Mouse (Mus musculus) hindbrain, embryonic 15.5 days (tissue): ENCODE results near the gene Olfr507. TPM values are rescaled to one million over a fixed set of nuclear protein-coding genes. Genes with fewer than 3 reads are reported as not detected.
"Not testable (repeated sequence)": the region's sequence is repeated elsewhere in the genome, so short reads cannot be mapped to it uniquely, and the experiment has no call there.

ENCODE experiments used
- ATAC-seq: fragments of 200-750 bp; cut with Nextera tagmentation; 2 replicates; pipeline ENCODE4 v1.8.0; 2017; ENCODE audit warnings: low read depth, moderate number of reproducible peaks, moderate TSS enrichment; ENCODE audit not compliant: low FRiP score
- H3K27ac ChIP-seq: fragments of 300-500 bp; sonication (generic); replicated peaks from 2 replicates; pipeline ENCODE4 v1.5.1; 2015; ENCODE audit warnings: mild to moderate bottlenecking, inconsistent platforms
- H3K27me3 ChIP-seq: fragments of 300-500 bp; sonication (generic); 2 replicates; pipeline ENCODE4 v1.6.1; 2015; ENCODE audit warnings: control low read depth, inconsistent platforms
- H3K36me3 ChIP-seq: fragments of 300-500 bp; sonication (generic); 2 replicates; pipeline ENCODE4 v1.6.1; 2015; ENCODE audit warnings: control low read depth, inconsistent platforms
- H3K4me1 ChIP-seq: fragments of 300-500 bp; sonication (generic); replicated peaks from 2 replicates; pipeline ENCODE4 v1.6.1; 2015; ENCODE audit warnings: control low read depth, inconsistent platforms
- H3K4me2 ChIP-seq: fragments of 300-500 bp; sonication (generic); 2 replicates; pipeline ENCODE4 v1.6.1; 2015; ENCODE audit warnings: moderate library complexity, mild to moderate bottlenecking, inconsistent platforms
- H3K4me3 ChIP-seq: fragments of 300-500 bp; sonication (generic); 2 replicates; pipeline ENCODE4 v1.5.1; 2015; ENCODE audit warnings: mild to moderate bottlenecking, inconsistent platforms
- H3K9ac ChIP-seq: fragments of 300-500 bp; sonication (generic); 2 replicates; pipeline ENCODE4 v1.6.1; 2015; ENCODE audit warnings: inconsistent platforms
- H3K9me3 ChIP-seq: fragments of 300-500 bp; sonication (generic); 2 replicates; pipeline ENCODE4 v1.6.1; 2016; ENCODE audit warnings: control low read depth, inconsistent platforms
- WGBS: fragments of 180-500 bp; shearing (Covaris S2); methylation state at CpG from one replicate; pipeline ENCODE4 v1.1.7; 2015; 5-methylcytosine and 5-hydroxymethylcytosine counted together
- polyA plus RNA-seq: library from polyadenylated mRNA; unstranded; fragments of >200 nt; fragmentation: Nextera tagmentation; extraction: Ambion mirVana; gene quantifications from 2 replicates; pipeline ENCODE4 v1.2.1, GENCODE M21; 2015

Olfr507 gene
- polyA plus RNA-seq, result not detected in 2 replicates

DNA sequence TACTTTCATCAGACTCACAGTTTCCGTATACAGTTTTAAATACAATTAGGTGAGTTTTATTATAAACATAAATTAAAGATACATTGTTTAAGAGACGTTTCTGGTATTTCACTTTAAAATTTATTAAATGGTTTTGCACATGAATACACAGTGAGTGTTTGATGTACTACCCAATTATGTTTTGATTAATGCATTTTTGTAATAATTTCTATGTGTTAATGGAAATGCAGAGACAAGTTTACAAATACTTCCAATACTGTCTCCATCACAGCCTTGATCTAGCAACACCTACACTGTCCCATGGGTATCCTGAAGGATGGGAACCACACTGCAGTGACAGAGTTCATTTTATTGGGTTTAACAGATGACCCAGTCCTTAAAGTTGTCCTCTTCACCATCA lies at the start of gene Olfr507:
Olfr507 (plus strand) TSS at position 301 of the 400 bp plus-strand sequence.
- 77% methylated on average over 2 of the region's 2 CpGs for WGBS
- H3K9ac ChIP-seq, result no peak within 1 kb of the TSS
- no peaks in the 10 kb centered on the region for H3K36me3 ChIP-seq
- no peak for ATAC-seq
- no peaks in the 10 kb centered on the region for H3K9me3 ChIP-seq
- H3K27me3 ChIP-seq, result no peaks in the 10 kb centered on the region
- no peaks in the 10 kb centered on the region for H3K4me1 ChIP-seq
- no peak within 1 kb of the TSS for H3K4me3 ChIP-seq
- H3K4me2 ChIP-seq, result no peak within 1 kb of the TSS
- H3K27ac ChIP-seq, result no peak within 1 kb of the TSS

GRCm38 (mm10) chr7:108589797-108590196 lies 31.8 kb upstream of the Olfr507 start:
- ATAC-seq, result no peak
- no peak overlapping the region for H3K27ac ChIP-seq

GRCm38 (mm10) chr7:108601916-108602315 lies 19.7 kb upstream of the Olfr507 start:
- H3K4me3 ChIP-seq, H3K9me3 ChIP-seq, H3K27ac ChIP-seq, H3K36me3 ChIP-seq, H3K9ac ChIP-seq, H3K4me1 ChIP-seq, H3K4me2 ChIP-seq, H3K27me3 ChIP-seq, ATAC-seq: not testable (repeated sequence)
- WGBS, result 84% methylated on average over 3 of the region's 3 CpGs

More at GRCm38 (mm10) chr7:108589797-108590196, 31.8 kb upstream of the Olfr507 start:
- Histone ChIP-seq H3K4me2 (no peak overlapping the region), H3K36me3 (no peaks in the 10 kb centered on the region), H3K9ac (no peak overlapping the region), H3K27me3 (no peaks in the 10 kb centered on the region), H3K4me1 (no peaks in the 10 kb centered on the region), H3K4me3 (no peak overlapping the region), H3K9me3 (no peaks in the 10 kb centered on the region)
- 96% methylated on average over 1 of the region's 1 CpGs for WGBS

DNA sequence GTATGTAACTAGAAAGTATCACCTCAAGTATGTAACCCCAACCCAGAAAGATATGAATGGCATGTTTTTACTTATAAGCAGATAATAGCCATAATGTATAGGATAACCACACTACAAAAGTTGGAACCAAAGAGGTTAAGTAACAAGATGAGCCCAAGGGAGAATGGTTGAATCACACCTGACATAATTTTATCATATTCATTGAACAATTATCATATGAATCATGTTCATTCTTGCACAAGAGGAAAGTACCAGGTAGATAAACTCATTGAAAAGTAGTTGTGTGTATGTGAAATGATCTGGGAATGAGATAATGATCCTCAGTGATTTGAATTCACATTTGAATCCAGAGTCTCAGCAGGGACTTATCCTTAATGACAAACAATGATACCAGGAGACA lies 11.1 kb upstream of the Olfr507 start, which contains the start of gene Olfr506:
Olfr506 (plus strand) TSS at position 301 of the 400 bp plus-strand sequence.
- no peak within 1 kb of the TSS for H3K4me2 ChIP-seq
- no peak for ATAC-seq

DNA sequence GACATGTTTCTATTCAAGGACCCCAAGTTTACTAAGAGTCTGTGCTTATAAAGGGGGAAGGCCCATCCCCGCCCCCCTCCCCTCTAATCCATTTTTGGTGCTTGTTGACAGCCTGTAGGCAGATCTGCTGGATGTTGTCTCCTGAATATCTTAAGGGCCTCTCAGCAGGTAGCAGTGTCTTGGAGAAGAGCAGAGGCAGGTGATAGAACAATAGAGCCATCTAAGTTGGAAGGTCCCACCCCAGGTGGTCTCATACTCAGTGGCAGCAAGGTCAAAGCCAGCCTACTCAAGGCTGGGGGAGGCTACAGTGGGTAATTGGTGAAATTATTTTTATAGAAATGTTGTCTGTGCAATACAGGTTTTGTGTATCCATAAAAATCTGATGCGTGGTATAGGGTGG lies 7.5 kb upstream of the Olfr507 start:
- H3K27me3 ChIP-seq, result no peaks in the 10 kb centered on the region
- no peak overlapping the region for H3K9ac ChIP-seq
- H3K4me2 ChIP-seq, result no peak overlapping the region
- H3K27ac ChIP-seq, result no peak overlapping the region
- ATAC-seq, result no peak
- H3K4me1 ChIP-seq, result no peaks in the 10 kb centered on the region
- WGBS, result 87% methylated on average over 2 of the region's 2 CpGs
- no peak overlapping the region for H3K4me3 ChIP-seq
- no peaks in the 10 kb centered on the region for H3K9me3 ChIP-seq
- no peaks in the 10 kb centered on the region for H3K36me3 ChIP-seq

More for the DNA sequence above, 11.1 kb upstream of the Olfr507 start, which contains the start of gene Olfr506:
- no peak within 1 kb of the TSS for H3K9ac ChIP-seq
- H3K27me3 ChIP-seq, result no peaks in the 10 kb centered on the region
- no peaks in the 10 kb centered on the region for H3K9me3 ChIP-seq
- H3K27ac ChIP-seq, result no peak within 1 kb of the TSS
- no peak within 1 kb of the TSS for H3K4me3 ChIP-seq
- no peaks in the 10 kb centered on the region for H3K4me1 ChIP-seq
- no peaks in the 10 kb centered on the region for H3K36me3 ChIP-seq

- ATAC-seq, H3K36me3 ChIP-seq, H3K27me3 ChIP-seq, H3K9me3 ChIP-seq, H3K4me2 ChIP-seq, H3K9ac ChIP-seq, H3K4me1 ChIP-seq, H3K27ac ChIP-seq, H3K4me3 ChIP-seq: not testable (repeated sequence)
- 70% methylated on average over 3 of the region's 3 CpGs for WGBS
Measured at GRCm38 (mm10) chr7:108616781-108617180, 4.8 kb upstream of the Olfr507 start.

DNA sequence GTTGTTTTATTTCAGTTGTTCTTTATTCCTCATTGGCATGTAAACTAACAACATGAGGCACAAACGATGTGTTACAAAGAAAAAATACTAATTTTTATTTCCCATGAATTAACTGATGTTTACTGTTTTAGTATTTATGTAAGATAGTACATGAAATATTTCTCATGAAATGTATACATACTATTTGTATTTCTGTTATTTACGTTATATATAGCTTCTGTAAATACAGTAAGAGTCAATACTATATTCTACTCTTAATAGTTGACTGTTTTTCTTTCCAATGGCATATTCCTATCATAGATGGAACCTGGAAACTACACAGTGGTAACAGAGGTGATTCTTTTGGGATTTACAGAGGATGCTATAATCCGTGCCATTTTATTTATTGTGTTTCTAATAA lies 8.1 kb downstream of the Olfr507 start, which contains the start of gene Olfr508:
Olfr508 (plus strand) TSS at position 301 of the 400 bp plus-strand sequence.
- Histone ChIP-seq H3K4me2 (no peak within 1 kb of the TSS), H3K9ac (no peak within 1 kb of the TSS), H3K4me1 (no peaks in the 10 kb centered on the region), H3K36me3 (no peaks in the 10 kb centered on the region), H3K4me3 (no peak within 1 kb of the TSS), H3K9me3 (no peaks in the 10 kb centered on the region), H3K27me3 (no peaks in the 10 kb centered on the region), H3K27ac (no peak within 1 kb of the TSS)
- ATAC-seq, result no peak
- WGBS, result 80% methylated on average over 3 of the region's 3 CpGs

DNA sequence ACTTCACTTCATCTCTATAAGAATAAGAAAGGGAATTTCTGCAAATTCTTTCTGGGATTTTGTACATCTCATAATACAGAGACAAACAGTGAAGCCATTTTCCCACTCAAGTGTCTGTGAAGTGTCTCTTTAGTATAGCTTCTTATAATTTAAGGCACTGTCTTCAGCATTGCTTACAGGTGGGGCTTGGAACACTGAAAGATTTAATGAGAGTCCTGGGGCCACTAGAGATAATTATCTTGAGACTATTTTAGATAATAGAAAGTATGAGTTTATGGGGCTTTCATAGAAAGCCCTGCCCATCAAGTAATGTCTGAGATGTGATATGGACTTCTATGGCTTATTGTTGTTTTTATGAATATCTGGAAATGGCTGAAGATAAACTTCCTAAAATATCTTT lies 30.2 kb downstream of the Olfr507 start, which contains the start of gene Olfr509:
Olfr509 (minus strand) TSS at position 101 of the 400 bp plus-strand sequence.
- ATAC-seq, result no peak
- no peak within 1 kb of the TSS for H3K27ac ChIP-seq
- no peaks in the 10 kb centered on the region for H3K4me1 ChIP-seq
- no peaks in the 10 kb centered on the region for H3K9me3 ChIP-seq
- no peaks in the 10 kb centered on the region for H3K36me3 ChIP-seq
- no peak within 1 kb of the TSS for H3K4me3 ChIP-seq
- H3K9ac ChIP-seq, result no peak within 1 kb of the TSS
- no peak within 1 kb of the TSS for H3K4me2 ChIP-seq
- no peaks in the 10 kb centered on the region for H3K27me3 ChIP-seq

GRCm38 (mm10) chr7:108662419-108662818 lies 40.8 kb downstream of the Olfr507 start:
- no peak for ATAC-seq
- Histone ChIP-seq H3K9me3 (no peaks in the 10 kb centered on the region), H3K4me1 (no peaks in the 10 kb centered on the region), H3K27me3 (no peaks in the 10 kb centered on the region), H3K4me3 (no peak overlapping the region), H3K9ac (no peak overlapping the region), H3K27ac (no peak overlapping the region), H3K4me2 (no peak overlapping the region), H3K36me3 (no peaks in the 10 kb centered on the region)
- 87% methylated on average over 3 of the region's 3 CpGs for WGBS

DNA sequence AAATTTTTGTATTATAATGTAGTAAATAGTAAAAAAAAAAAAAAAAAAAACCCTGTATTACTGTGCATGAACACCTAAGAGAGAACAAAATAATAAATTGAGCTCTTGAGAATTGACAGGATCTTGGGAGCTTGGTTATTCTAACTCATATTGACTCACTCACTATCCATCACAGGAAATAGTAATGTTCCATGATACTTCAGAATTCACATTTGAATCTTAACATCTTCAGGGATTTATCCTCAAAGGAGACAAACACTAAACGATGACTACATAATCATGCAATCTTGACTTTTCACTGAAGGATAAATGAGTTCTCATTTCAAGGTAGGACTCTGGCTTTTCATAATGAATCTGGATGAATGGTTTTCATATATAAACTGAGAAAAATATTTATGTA lies 44.5 kb downstream of the Olfr507 start, which contains the start of gene Olfr510:
Olfr510 (plus strand) TSS at position 301 of the 400 bp plus-strand sequence.
- Histone ChIP-seq H3K27me3 (no peaks in the 10 kb centered on the region), H3K4me2 (no peak within 1 kb of the TSS), H3K9ac (no peak within 1 kb of the TSS), H3K4me1 (no peaks in the 10 kb centered on the region), H3K27ac (no peak within 1 kb of the TSS), H3K9me3 (no peaks in the 10 kb centered on the region), H3K4me3 (no peak within 1 kb of the TSS), H3K36me3 (no peaks in the 10 kb centered on the region)
- WGBS, result 93% methylated on average over 1 of the region's 1 CpGs
- no peak for ATAC-seq

DNA sequence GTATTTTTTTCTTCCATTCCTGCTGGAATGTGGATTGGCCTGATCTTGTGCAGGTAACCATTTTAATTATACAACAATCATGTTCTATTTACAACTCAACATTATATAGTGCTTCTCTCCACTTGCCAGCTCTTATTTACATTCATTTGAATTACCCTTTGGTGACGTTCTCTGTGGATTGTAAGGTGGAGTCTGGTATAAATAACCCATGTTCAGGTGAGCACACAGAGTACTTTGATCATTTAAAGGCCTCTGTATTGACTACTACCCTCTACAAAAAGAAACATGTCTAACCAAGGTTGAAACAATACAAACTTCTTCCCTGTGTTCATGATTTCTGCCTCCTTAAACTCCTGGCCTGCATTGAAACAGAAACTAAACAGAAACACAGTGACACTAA lies 49.4 kb downstream of the Olfr507 start:
- H3K9ac ChIP-seq, result no peak overlapping the region
- no peak overlapping the region for H3K4me3 ChIP-seq
- no peak for ATAC-seq
- no peaks in the 10 kb centered on the region for H3K4me1 ChIP-seq
- no peaks in the 10 kb centered on the region for H3K27me3 ChIP-seq
- no peaks in the 10 kb centered on the region for H3K9me3 ChIP-seq
- no peak overlapping the region for H3K27ac ChIP-seq
- H3K4me2 ChIP-seq, result no peak overlapping the region
- H3K36me3 ChIP-seq, result no peaks in the 10 kb centered on the region
- WGBS, result 77% methylated on average over 1 of the region's 1 CpGs
